Comparison of ENCODE assay signal across 11 mouse cellular contexts in the genomic region with DNA sequence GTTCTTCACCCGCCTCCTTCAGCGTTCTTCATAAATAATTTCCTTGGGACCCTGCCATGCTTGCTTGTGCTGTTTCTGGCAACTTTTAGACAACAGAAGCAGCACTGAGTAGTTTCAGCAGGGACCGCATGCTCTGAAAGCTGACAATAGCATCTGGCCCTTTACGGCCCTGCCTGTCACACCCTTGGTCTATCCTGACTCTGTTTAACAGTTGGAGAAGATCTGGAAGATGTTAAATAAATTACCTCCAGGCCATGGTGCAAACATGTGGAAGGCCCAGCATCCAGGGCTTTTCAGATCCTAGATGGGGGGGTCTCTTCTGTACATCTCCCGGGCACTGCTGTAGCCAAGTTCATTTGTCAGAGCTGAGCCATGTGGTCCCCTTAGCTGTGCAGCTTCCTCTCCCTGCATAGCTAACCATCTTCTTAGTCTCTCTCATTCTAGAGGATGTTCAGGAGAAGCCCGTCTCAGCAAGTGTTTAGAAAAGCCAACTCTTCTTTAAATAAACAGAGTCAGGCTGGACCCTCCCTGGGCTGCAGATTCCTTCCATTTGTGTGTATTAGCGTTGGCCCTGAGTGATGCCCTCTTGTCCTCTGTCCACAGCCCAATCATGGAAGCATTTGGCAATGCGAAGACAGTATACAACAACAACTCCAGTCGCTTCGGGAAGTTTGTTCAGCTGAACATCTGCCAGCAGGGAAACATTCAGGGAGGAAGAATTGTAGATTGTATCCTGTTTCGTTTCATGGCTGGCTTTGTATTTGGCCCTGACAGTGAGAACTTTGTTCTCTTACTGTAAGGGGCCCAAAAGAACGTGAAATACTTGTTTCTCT.
DNase-seq lines count a peak whose midpoint lies in the region; ATAC-seq and TF ChIP-seq lines count a peak whose summit lies in the region.
"Had no signal": no experiment of that assay in that cellular context is flagged by ENCODE, and none has a peak within 500 bp of the region (broad histone marks: within the 10 kb centered on the region; RNA-seq: fewer than 3 reads in every experiment).

No protein-coding gene starts in this region.

- H3K9me3 ChIP-seq in heart, postnatal 0 days (replicated peaks; ENCODE audit: control insufficient read depth, low read length) = no peaks in the 10 kb centered on the region
- H3K9me3 ChIP-seq in ES-Bruce4 (replicated peaks; ENCODE audit: control insufficient read depth, insufficient read depth, low read length, poor library complexity, severe bottlenecking) = no peaks in the 10 kb centered on the region
- H3K9me3 ChIP-seq in embryonic facial prominence, embryonic 15.5 days (replicated peaks) = no peaks in the 10 kb centered on the region
- no peaks in the 10 kb centered on the region for H3K9me3 ChIP-seq in midbrain, embryonic 15.5 days

- H3K9ac ChIP-seq in heart, postnatal 0 days (replicated peaks; ENCODE audit: low read depth, low read length) = no peak overlapping the region
- no peak overlapping the region for H3K9ac ChIP-seq in ES-Bruce4 (ENCODE audit: low read depth, poor library complexity, severe bottlenecking)
- no peak overlapping the region for H3K9ac ChIP-seq in embryonic facial prominence, embryonic 15.5 days
- no peak overlapping the region for H3K9ac ChIP-seq in midbrain, embryonic 15.5 days

- WGBS in heart, postnatal 0 days = 64% methylated on average over 12 of the region's 12 CpGs
- 34% methylated on average over 12 of the region's 12 CpGs for WGBS in embryonic facial prominence, embryonic 15.5 days
- 72% methylated on average over 12 of the region's 12 CpGs for WGBS in midbrain, embryonic 15.5 days

- no peaks in the 10 kb centered on the region for H3K27me3 ChIP-seq in heart, postnatal 0 days (ENCODE audit: control insufficient read depth, insufficient read depth, low read length)
- H3K27me3 ChIP-seq in ES-Bruce4 (ENCODE audit: control insufficient read depth, insufficient read depth, low read length, poor library complexity, severe bottlenecking) = no peaks in the 10 kb centered on the region
- no peaks in the 10 kb centered on the region for H3K27me3 ChIP-seq in embryonic facial prominence, embryonic 15.5 days
- no peaks in the 10 kb centered on the region for H3K27me3 ChIP-seq in midbrain, embryonic 15.5 days (replicated peaks)

- no peaks in the 10 kb centered on the region for H3K36me3 ChIP-seq in heart, postnatal 0 days (replicated peaks; ENCODE audit: control insufficient read depth, insufficient read depth, low read length)
- H3K36me3 ChIP-seq in ES-Bruce4 (ENCODE audit: control insufficient read depth, insufficient read depth, low read length, poor library complexity, severe bottlenecking) = no peaks in the 10 kb centered on the region
- H3K36me3 ChIP-seq in embryonic facial prominence, embryonic 15.5 days = peaks cover 44% of the 10 kb centered on the region
- H3K36me3 ChIP-seq in midbrain, embryonic 15.5 days (replicated peaks) = no peaks in the 10 kb centered on the region

- TF ChIP-seq CTCF in heart, postnatal 0 days (IDR thresholded peaks at IDR 0.05; ENCODE audit: low read depth) = no peak
- TF ChIP-seq CTCF in ES-Bruce4 (IDR thresholded peaks at IDR 0.05; ENCODE audit: low read depth, low read length) = no peak
- TF ChIP-seq CTCF in left cerebral cortex, adult 2 months (IDR thresholded peaks at IDR 0.05) = no peak

- no peak for TF ChIP-seq POLR2A in ES-Bruce4 (IDR thresholded peaks at IDR 0.05; ENCODE audit: insufficient read depth, low read length)

- H3K4me2 ChIP-seq in heart, postnatal 0 days (ENCODE audit: low read depth, low read length) = no peak overlapping the region
- no peak overlapping the region for H3K4me2 ChIP-seq in embryonic facial prominence, embryonic 15.5 days (replicated peaks)
- H3K4me2 ChIP-seq in midbrain, embryonic 15.5 days = no peak overlapping the region

- peak; percentile 14 for DNase-seq in heart, postnatal 0 days (ENCODE audit: low spot score)
- DNase-seq in heart, postnatal 4 days = no peak
- peak; percentile 45 for DNase-seq in lung, postnatal 14 days
- no peak for DNase-seq in left cerebral cortex, adult 2 months (ENCODE audit: extremely low spot score in 1 of 2, low spot score in 2 of 2)
- no peak for DNase-seq in urinary bladder, adult 18-20 months (ENCODE audit: low spot score in 2 of 2)
- DNase-seq: cerebellum, postnatal 14 days; gastrocnemius, postnatal 14 days; thymus, postnatal 4 days had no signal

- peaks cover 9% of the 10 kb centered on the region; the same call in 1 of the 2 replicates for H3K4me1 ChIP-seq in heart, postnatal 0 days (ENCODE audit: control insufficient read depth, insufficient read depth)
- peaks cover 13% of the 10 kb centered on the region for H3K4me1 ChIP-seq in ES-Bruce4 (ENCODE audit: control insufficient read depth, insufficient read depth, low read length)
- peaks cover 20% of the 10 kb centered on the region for H3K4me1 ChIP-seq in embryonic facial prominence, embryonic 15.5 days
- no peaks in the 10 kb centered on the region for H3K4me1 ChIP-seq in midbrain, embryonic 15.5 days

- intact Hi-C loops in left cerebral cortex, adult 2 months (cut with DNase I) = no loop called here

- ATAC-seq in heart, postnatal 0 days (ENCODE audit: insufficient read depth, low read depth) = no peak
- peak; percentile 85 for ATAC-seq in embryonic facial prominence, embryonic 15.5 days (ENCODE audit: insufficient number of reproducible peaks, low FRiP score, low TSS enrichment, low read depth)
- no peak for ATAC-seq in midbrain, embryonic 15.5 days (replicated peaks)

- H3K27ac ChIP-seq in heart, postnatal 0 days (ENCODE audit: low read depth) = peak overlapping the region; percentile 21
- peak overlapping the region; percentile 59 for H3K27ac ChIP-seq in ES-Bruce4 (ENCODE audit: insufficient read depth, low read length)
- peak overlapping the region; percentile 66 for H3K27ac ChIP-seq in embryonic facial prominence, embryonic 15.5 days (replicated peaks)
- H3K27ac ChIP-seq in left cerebral cortex, adult 2 months = no peak overlapping the region
- no peak overlapping the region for H3K27ac ChIP-seq in midbrain, embryonic 15.5 days

- no peak for TF ChIP-seq EP300 in heart, postnatal 0 days (IDR thresholded peaks at IDR 0.05; ENCODE audit: low read depth)
- no peak for TF ChIP-seq EP300 in ES-Bruce4 (IDR thresholded peaks at IDR 0.05; ENCODE audit: insufficient read depth, low read depth, low read length)

- no peak overlapping the region for H3K4me3 ChIP-seq in heart, postnatal 0 days (ENCODE audit: low read depth, low read length)
- H3K4me3 ChIP-seq in ES-Bruce4 (ENCODE audit: low read depth, low read length) = no peak overlapping the region
- H3K4me3 ChIP-seq in embryonic facial prominence, embryonic 15.5 days (replicated peaks) = no peak overlapping the region
- H3K4me3 ChIP-seq in left cerebral cortex, adult 2 months = no peak overlapping the region
- H3K4me3 ChIP-seq in midbrain, embryonic 15.5 days = no peak overlapping the region

Comparison
In these comparisons a context has a peak if more than half of its experiments do, and no peak if none do; other contexts are left out.
1. DNase-seq: peak in heart, postnatal 0 days (single experiment) and lung, postnatal 14 days (single experiment); none in heart, postnatal 4 days (single experiment), left cerebral cortex, adult 2 months (0 of 2) and urinary bladder, adult 18-20 months (0 of 2).
2. H3K27ac ChIP-seq: peak in heart, postnatal 0 days (single experiment), ES-Bruce4 (single experiment) and embryonic facial prominence, embryonic 15.5 days (single experiment); none in left cerebral cortex, adult 2 months (single experiment) and midbrain, embryonic 15.5 days (single experiment).